Mouse (Mus musculus) lung, adult 2 months (tissue): Measurements from ENCODE around the gene Asb18.

Source experiments
- CTCF ChIP-seq: fragments of 200-500 bp; IDR thresholded peaks from 2 replicates; pipeline ENCODE4 v1.5.1; 2011; ENCODE audit warnings: mild to moderate bottlenecking, low read length, control low read depth; ENCODE audit not compliant: insufficient read depth
- POLR2A ChIP-seq: fragments of 200-500 bp; IDR thresholded peaks from 2 replicates; pipeline ENCODE4 v1.6.1; 2011; ENCODE audit warnings: low read depth, mild to moderate bottlenecking, control low read depth, low read length, borderline replicate concordance; ENCODE audit errors: extremely low read depth

GRCm38 (mm10) chr1:89977261-89977660 is 37.2 kb downstream of the Asb18 start:
- TF ChIP-seq CTCF (no peak), POLR2A (no peak)
